Comparison of ENCODE assay signal across 40 mouse cellular contexts in genomic region chr19:12970082-12970481, GRCm38 (mm10). TPM values are rescaled to one million over a fixed set of nuclear protein-coding genes. Genes with fewer than 3 reads are reported as not detected.
"Had no signal": no experiment of that assay in that cellular context is flagged by ENCODE, and none has a peak within 500 bp of the region (broad histone marks: within the 10 kb centered on the region; RNA-seq: fewer than 3 reads in every experiment).

No protein-coding gene starts in this region.

RNA-seq across cellular contexts. Expression of gene Olfr1450, which starts 20.0 kb away (rescaled TPM):
- total RNA-seq: left cerebral cortex, postnatal 10 days; left cerebral cortex, postnatal 14 days; left cerebral cortex, postnatal 25 days; left cerebral cortex, postnatal 36 days; left cerebral cortex, postnatal 4 days; liver, adult 2 months; megakaryocyte progenitor cell, adult 5-6 weeks; megakaryocyte-erythroid progenitor cell, adult 5-6 weeks; midbrain, postnatal 0 days; monocyte, adult 5-6 weeks had no signal
- polyA plus RNA-seq: limb, embryonic 10.5 days; limb, embryonic 11.5 days; limb, embryonic 12.5 days; limb, embryonic 13.5 days; limb, embryonic 14.5 days; limb, embryonic 15.5 days; liver, adult 2 months; liver, embryonic 11.5 days; liver, embryonic 12.5 days; liver, embryonic 13.5 days; liver, embryonic 14.5 days; liver, embryonic 15.5 days; liver, embryonic 16.5 days; liver, postnatal 0 days; lung, adult 2 months; lung, embryonic 14.5 days; lung, embryonic 15.5 days; lung, embryonic 16.5 days; lung, postnatal 0 days; macrophage; midbrain, embryonic 10.5 days; midbrain, embryonic 11.5 days; midbrain, embryonic 12.5 days; midbrain, embryonic 13.5 days; midbrain, embryonic 14.5 days; midbrain, embryonic 15.5 days; midbrain, embryonic 16.5 days; midbrain, postnatal 0 days; myocyte; neural tube, embryonic 11.5 days; neural tube, embryonic 12.5 days had no signal

RNA-seq across cellular contexts. Expression of gene Olfr1451, which starts 24.7 kb away (rescaled TPM):
- total RNA-seq: left cerebral cortex, postnatal 10 days; left cerebral cortex, postnatal 14 days; left cerebral cortex, postnatal 25 days; left cerebral cortex, postnatal 36 days; left cerebral cortex, postnatal 4 days; liver, adult 2 months; megakaryocyte progenitor cell, adult 5-6 weeks; megakaryocyte, adult 5-6 weeks; megakaryocyte-erythroid progenitor cell, adult 5-6 weeks; midbrain, postnatal 0 days; monocyte, adult 5-6 weeks had no signal
- polyA plus RNA-seq: limb, embryonic 10.5 days; limb, embryonic 11.5 days; limb, embryonic 12.5 days; limb, embryonic 13.5 days; limb, embryonic 14.5 days; limb, embryonic 15.5 days; liver, adult 2 months; liver, embryonic 11.5 days; liver, embryonic 12.5 days; liver, embryonic 13.5 days; liver, embryonic 14.5 days; liver, embryonic 15.5 days; liver, embryonic 16.5 days; liver, postnatal 0 days; lung, adult 2 months; lung, embryonic 14.5 days; lung, embryonic 15.5 days; lung, embryonic 16.5 days; lung, postnatal 0 days; macrophage; midbrain, embryonic 10.5 days; midbrain, embryonic 11.5 days; midbrain, embryonic 12.5 days; midbrain, embryonic 13.5 days; midbrain, embryonic 14.5 days; midbrain, embryonic 15.5 days; midbrain, embryonic 16.5 days; midbrain, postnatal 0 days; myocyte; neural tube, embryonic 11.5 days; neural tube, embryonic 12.5 days had no signal

RNA-seq across cellular contexts. Expression of gene Olfr1449, which starts 39.4 kb away (rescaled TPM):
- total RNA-seq: left cerebral cortex, postnatal 10 days; left cerebral cortex, postnatal 14 days; left cerebral cortex, postnatal 25 days; left cerebral cortex, postnatal 36 days; left cerebral cortex, postnatal 4 days; liver, adult 2 months; megakaryocyte progenitor cell, adult 5-6 weeks; megakaryocyte, adult 5-6 weeks; megakaryocyte-erythroid progenitor cell, adult 5-6 weeks; midbrain, postnatal 0 days; monocyte, adult 5-6 weeks had no signal
- polyA plus RNA-seq: limb, embryonic 10.5 days; limb, embryonic 11.5 days; limb, embryonic 12.5 days; limb, embryonic 13.5 days; limb, embryonic 14.5 days; limb, embryonic 15.5 days; liver, adult 2 months; liver, embryonic 11.5 days; liver, embryonic 12.5 days; liver, embryonic 13.5 days; liver, embryonic 14.5 days; liver, embryonic 15.5 days; liver, embryonic 16.5 days; liver, postnatal 0 days; lung, adult 2 months; lung, embryonic 14.5 days; lung, embryonic 15.5 days; lung, embryonic 16.5 days; lung, postnatal 0 days; macrophage; midbrain, embryonic 10.5 days; midbrain, embryonic 11.5 days; midbrain, embryonic 12.5 days; midbrain, embryonic 13.5 days; midbrain, embryonic 14.5 days; midbrain, embryonic 15.5 days; midbrain, embryonic 16.5 days; midbrain, postnatal 0 days; myocyte; neural tube, embryonic 11.5 days; neural tube, embryonic 12.5 days had no signal

RNA-seq across cellular contexts. Expression of gene Olfr1448, which starts 45.9 kb away (rescaled TPM):
- total RNA-seq: left cerebral cortex, postnatal 10 days; left cerebral cortex, postnatal 14 days; left cerebral cortex, postnatal 25 days; left cerebral cortex, postnatal 36 days; left cerebral cortex, postnatal 4 days; liver, adult 2 months; megakaryocyte progenitor cell, adult 5-6 weeks; megakaryocyte, adult 5-6 weeks; megakaryocyte-erythroid progenitor cell, adult 5-6 weeks; midbrain, postnatal 0 days; monocyte, adult 5-6 weeks had no signal
- polyA plus RNA-seq: limb, embryonic 10.5 days; limb, embryonic 11.5 days; limb, embryonic 12.5 days; limb, embryonic 13.5 days; limb, embryonic 14.5 days; limb, embryonic 15.5 days; liver, adult 2 months; liver, embryonic 11.5 days; liver, embryonic 12.5 days; liver, embryonic 13.5 days; liver, embryonic 14.5 days; liver, embryonic 15.5 days; liver, embryonic 16.5 days; liver, postnatal 0 days; lung, adult 2 months; lung, embryonic 14.5 days; lung, embryonic 15.5 days; lung, embryonic 16.5 days; lung, postnatal 0 days; macrophage; midbrain, embryonic 10.5 days; midbrain, embryonic 11.5 days; midbrain, embryonic 12.5 days; midbrain, embryonic 13.5 days; midbrain, embryonic 14.5 days; midbrain, embryonic 15.5 days; midbrain, embryonic 16.5 days; midbrain, postnatal 0 days; myocyte; neural tube, embryonic 11.5 days; neural tube, embryonic 12.5 days had no signal

RNA-seq across cellular contexts. Expression of gene Olfr1453, which starts 58.0 kb away (rescaled TPM):
- total RNA-seq: left cerebral cortex, postnatal 10 days; left cerebral cortex, postnatal 14 days; left cerebral cortex, postnatal 25 days; left cerebral cortex, postnatal 36 days; left cerebral cortex, postnatal 4 days; liver, adult 2 months; megakaryocyte progenitor cell, adult 5-6 weeks; megakaryocyte, adult 5-6 weeks; megakaryocyte-erythroid progenitor cell, adult 5-6 weeks; midbrain, postnatal 0 days; monocyte, adult 5-6 weeks had no signal
- polyA plus RNA-seq: limb, embryonic 10.5 days; limb, embryonic 11.5 days; limb, embryonic 12.5 days; limb, embryonic 13.5 days; limb, embryonic 14.5 days; limb, embryonic 15.5 days; liver, adult 2 months; liver, embryonic 11.5 days; liver, embryonic 12.5 days; liver, embryonic 13.5 days; liver, embryonic 14.5 days; liver, embryonic 15.5 days; liver, embryonic 16.5 days; liver, postnatal 0 days; lung, adult 2 months; lung, embryonic 14.5 days; lung, embryonic 15.5 days; lung, embryonic 16.5 days; lung, postnatal 0 days; macrophage; midbrain, embryonic 10.5 days; midbrain, embryonic 11.5 days; midbrain, embryonic 12.5 days; midbrain, embryonic 13.5 days; midbrain, embryonic 14.5 days; midbrain, embryonic 15.5 days; midbrain, embryonic 16.5 days; midbrain, postnatal 0 days; myocyte; neural tube, embryonic 11.5 days; neural tube, embryonic 12.5 days had no signal
